Mouse (Mus musculus) heart, embryonic 15.5 days (tissue): ENCODE data around the gene Gm14322. TPM values are rescaled to one million over a fixed set of nuclear protein-coding genes. Genes with fewer than 3 reads are reported as not detected.
"Not testable (repeated sequence)": the region's sequence is repeated elsewhere in the genome, so short reads cannot be mapped to it uniquely, and the experiment has no call there.

Experiments used
- ATAC-seq: fragments of 200-750 bp; cut with Nextera tagmentation; replicated peaks from 2 replicates; pipeline ENCODE4 v1.8.0; 2017; ENCODE audit warnings: low read depth, moderate TSS enrichment; ENCODE audit not compliant: insufficient number of reproducible peaks, insufficient read depth, low FRiP score
- H3K27ac ChIP-seq: fragments of 300-500 bp; sonication (generic); 2 replicates; pipeline ENCODE4 v1.5.1; 2015; ENCODE audit warnings: mild to moderate bottlenecking, inconsistent platforms
- H3K27me3 ChIP-seq: fragments of 300-500 bp; sonication (generic); 2 replicates; pipeline ENCODE4 v1.6.1; 2015; ENCODE audit warnings: inconsistent platforms
- H3K36me3 ChIP-seq: fragments of 300-500 bp; sonication (generic); 2 replicates; pipeline ENCODE4 v1.6.1; 2015; ENCODE audit warnings: mild to moderate bottlenecking, inconsistent platforms
- H3K4me1 ChIP-seq: fragments of 300-500 bp; sonication (generic); replicated peaks from 2 replicates; pipeline ENCODE4 v1.6.1; 2015; ENCODE audit warnings: inconsistent platforms
- H3K4me2 ChIP-seq: fragments of 300-500 bp; sonication (generic); 2 replicates; pipeline ENCODE4 v1.6.1; 2015; ENCODE audit warnings: inconsistent platforms, mild to moderate bottlenecking, moderate library complexity
- H3K4me3 ChIP-seq: fragments of 300-500 bp; sonication (generic); 2 replicates; pipeline ENCODE4 v1.5.1; 2015; ENCODE audit warnings: mild to moderate bottlenecking, inconsistent platforms
- H3K9ac ChIP-seq: fragments of 300-500 bp; sonication (generic); 2 replicates; pipeline ENCODE4 v1.6.1; 2015; ENCODE audit warnings: mild to moderate bottlenecking, inconsistent platforms
- H3K9me3 ChIP-seq: fragments of 300-500 bp; sonication (generic); replicated peaks from 2 replicates; pipeline ENCODE4 v1.6.1; 2016; ENCODE audit warnings: inconsistent platforms
- WGBS: fragments of 180-500 bp; shearing (Covaris S2); methylation state at CpG from one replicate; pipeline ENCODE4 v1.1.7; 2015; ENCODE audit warnings: mixed read lengths; 5-methylcytosine and 5-hydroxymethylcytosine counted together
- polyA plus RNA-seq: library from polyadenylated mRNA; unstranded; fragments of >200 nt; fragmentation: Nextera tagmentation; extraction: Ambion mirVana; gene quantifications from 2 replicates; pipeline ENCODE4 v1.2.1, GENCODE M21; 2015

The Gm14322 gene
- 4.8 and 5.1 TPM in 2 replicates for polyA plus RNA-seq

GRCm38 (mm10) chr2:177758941-177759558 lies at the start of gene Gm14322:
Gene Gm14322 (plus strand): TSS chr2:177759288.
- H3K27me3 ChIP-seq, H3K9ac ChIP-seq, H3K9me3 ChIP-seq, H3K36me3 ChIP-seq, H3K27ac ChIP-seq, H3K4me1 ChIP-seq, ATAC-seq: not testable (repeated sequence)
- Histone ChIP-seq H3K4me3 (peak within 1 kb of the TSS; percentile 46), H3K4me2 (peak within 1 kb of the TSS; percentile 46)
- WGBS = 18% methylated on average over 9 of the region's 9 CpGs

- not testable (repeated sequence) for H3K36me3 ChIP-seq, H3K9me3 ChIP-seq, H3K4me3 ChIP-seq, H3K4me1 ChIP-seq, H3K4me2 ChIP-seq, H3K27ac ChIP-seq, H3K27me3 ChIP-seq, ATAC-seq, H3K9ac ChIP-seq
- 69% methylated on average over 8 of the region's 10 CpGs for WGBS
These were observed 17.6 kb upstream of the Gm14322 start for GRCm38 (mm10) chr2:177741487-177741886.

- not testable (repeated sequence) for H3K4me3 ChIP-seq, H3K4me1 ChIP-seq, H3K27me3 ChIP-seq, H3K9ac ChIP-seq, H3K9me3 ChIP-seq, H3K36me3 ChIP-seq, ATAC-seq, H3K4me2 ChIP-seq, H3K27ac ChIP-seq
- WGBS = 27% methylated on average over 1 of the region's 1 CpGs
These were observed 28.3 kb downstream of the Gm14322 start for GRCm38 (mm10) chr2:177787351-177787750.

GRCm38 (mm10) chr2:177806170-177806569 lies 47.1 kb downstream of the Gm14322 start:
- ATAC-seq, H3K27ac ChIP-seq, H3K27me3 ChIP-seq, H3K4me2 ChIP-seq, H3K9me3 ChIP-seq, H3K4me1 ChIP-seq, H3K4me3 ChIP-seq, H3K36me3 ChIP-seq, H3K9ac ChIP-seq: not testable (repeated sequence)
- WGBS = no CpG with 5 or more reads among the region's 2 CpGs

Other genes starting within 250 kb of the Gm14322 start
- not detected in 2 replicates for gene Gm14406, start 181.1 kb upstream of the Gm14322 start, polyA plus RNA-seq
- 26.9 and 28.8 TPM in 2 replicates for gene Gm14325, start 81.0 kb downstream of the Gm14322 start, polyA plus RNA-seq
- 2.9 and 4.4 TPM in 2 replicates for gene Gm14327, start 137.8 kb downstream of the Gm14322 start, polyA plus RNA-seq
- gene Zfp972, start 166.3 kb downstream of the Gm14322 start, polyA plus RNA-seq = 0.87 TPM in 1 of 2 replicates, not detected in the other
- 19.1 and 21.7 TPM in 2 replicates for gene Gm14326, start 198.0 kb downstream of the Gm14322 start, polyA plus RNA-seq